In genomic region chr15:83432231-83433031, GRCm38 (mm10) we compare ENCODE assay signal across 8 mouse cellular contexts. TPM values are rescaled to one million over a fixed set of nuclear protein-coding genes. Genes with fewer than 3 reads are reported as not detected.
A peak's percentile ranks its signal among the peaks of the same experiment; 100 is the strongest.
DNase-seq lines count a peak whose midpoint lies in the region; ATAC-seq and TF ChIP-seq lines count a peak whose summit lies in the region.

No protein-coding gene starts in this region.

- no peaks in the 10 kb centered on the region for H3K9me3 ChIP-seq in E14TG2a.4 (ENCODE audit: low read length)
- no peaks in the 10 kb centered on the region for H3K9me3 ChIP-seq in kidney, embryonic 15.5 days (replicated peaks)

- peak; percentile 74 for DNase-seq in adrenal gland, postnatal 10 days
- peak; percentile 79 to 86 for DNase-seq in heart, adult 18-20 months
- peak; percentile 71 for DNase-seq in lung, postnatal 25 days (ENCODE audit: low spot score)
- DNase-seq in thymus, postnatal 4 days: peak; percentile 49
- DNase-seq in right cerebral cortex, adult 2 months (ENCODE audit: low spot score in 2 of 2): no peak
- no peak for DNase-seq in layer of hippocampus, postnatal 10 days (ENCODE audit: low spot score in 2 of 2)

- H3K27ac ChIP-seq in kidney, embryonic 15.5 days: peak overlapping the region; percentile 88

- peaks cover 62% of the 10 kb centered on the region for H3K4me1 ChIP-seq in E14TG2a.4 (replicated peaks; ENCODE audit: low read depth, low read length)
- H3K4me1 ChIP-seq in kidney, embryonic 15.5 days: peaks cover 61% of the 10 kb centered on the region

- H3K27me3 ChIP-seq in E14TG2a.4 (ENCODE audit: insufficient read depth, low read length): no peaks in the 10 kb centered on the region
- H3K27me3 ChIP-seq in kidney, embryonic 15.5 days: no peaks in the 10 kb centered on the region

- 39% methylated on average over 15 of the region's 15 CpGs for WGBS in kidney, embryonic 15.5 days

- TF ChIP-seq CTCF in E14TG2a.4 (conservative IDR thresholded peaks at IDR 0.05; ENCODE audit: low read length): no peak

- H3K4me2 ChIP-seq in kidney, embryonic 15.5 days: peak overlapping the region; percentile 44

- H3K36me3 ChIP-seq in E14TG2a.4 (ENCODE audit: insufficient read depth, low read length): no peaks in the 10 kb centered on the region
- H3K36me3 ChIP-seq in kidney, embryonic 15.5 days: no peaks in the 10 kb centered on the region

- peak; percentile 79 for ATAC-seq in kidney, embryonic 15.5 days (replicated peaks; ENCODE audit: low FRiP score)

- H3K4me3 ChIP-seq in E14TG2a.4 (replicated peaks; ENCODE audit: low read length): peak overlapping the region; percentile 21; the same call in 1 of the 2 replicates
- peak overlapping the region; percentile 11; the same call in 1 of the 2 replicates for H3K4me3 ChIP-seq in kidney, embryonic 15.5 days (replicated peaks)

- H3K9ac ChIP-seq in kidney, embryonic 15.5 days: no peak overlapping the region

RNA-seq across cellular contexts. Expression of gene Pacsin2, which starts 32.0 kb away (rescaled TPM):
- total RNA-seq in adrenal gland, postnatal 10 days (2021): 10 to 100 TPM; 69.9 to 76.3 TPM
- 100 to 1,000 TPM; 232 to 280 TPM for total RNA-seq in heart, adult 18-20 months (2021)
- polyA plus RNA-seq in kidney, embryonic 15.5 days (2015; fragmentation: Nextera tagmentation; extraction: Ambion mirVana): 74.6 and 76.4 TPM in 2 replicates
- total RNA-seq in layer of hippocampus, postnatal 10 days (2021): 10 to 100 TPM; 38.3 to 49.7 TPM

Comparison
In these comparisons a context has a peak if more than half of its experiments do, and no peak if none do; other contexts are left out.
1. DNase-seq: peak in adrenal gland, postnatal 10 days (single experiment), heart, adult 18-20 months (2 of 2), lung, postnatal 25 days (single experiment) and thymus, postnatal 4 days (single experiment); none in right cerebral cortex, adult 2 months (0 of 2) and layer of hippocampus, postnatal 10 days (0 of 2).